Mouse (Mus musculus) heart, adult 8-10 months (tissue): ENCODE results near the gene Plin5. TPM values are rescaled to one million over a fixed set of nuclear protein-coding genes. Genes with fewer than 3 reads are reported as not detected.
"Not testable (repeated sequence)": the region's sequence is repeated elsewhere in the genome, so short reads cannot be mapped to it uniquely, and the experiment has no call there.

Source experiments
- DNase-seq: peaks from one replicate; pipeline ENCODE4 v3.0.0; 2022; ENCODE audit warnings: low spot score
- total RNA-seq, 4 experiments: library from RNA; stranded (reverse); gene quantifications; 2 replicates each; pipeline ENCODE4 v1.2.4; 2022

Plin5 gene
- total RNA-seq, 4 experiments from 2014 or later: 110 to 160 (median 150) TPM

- DNase-seq: peak; percentile 78
These were observed 43.1 kb downstream of the Plin5 start for GRCm38 (mm10) chr17:56074097-56074826.

GRCm38 (mm10) chr17:56072243-56072642 lies 45.2 kb downstream of the Plin5 start:
- no peak for DNase-seq

- DNase-seq: no peak
These were observed 46.3 kb downstream of the Plin5 start for GRCm38 (mm10) chr17:56071126-56071525.

- no peak for DNase-seq
These were observed 48.3 kb downstream of the Plin5 start for GRCm38 (mm10) chr17:56069066-56069465.

- DNase-seq: no peak
These were observed 50.9 kb downstream of the Plin5 start for GRCm38 (mm10) chr17:56066451-56066850.

GRCm38 (mm10) chr17:56065715-56066114 lies 51.7 kb downstream of the Plin5 start:
- not testable (repeated sequence) for DNase-seq

GRCm38 (mm10) chr17:56062081-56062480 lies 55.3 kb downstream of the Plin5 start:
- no peak for DNase-seq

Other genes with a start within 250 kb of the Plin5 start
- gene Zfp119a, start 238.7 kb downstream of the Plin5 start, total RNA-seq: 1 to 10 TPM; 2.9 to 4.0 (median 3.7) TPM
- 1 to 10 TPM; 2.6 to 4.1 (median 3.5) TPM for gene Zfp959, start 225.5 kb downstream of the Plin5 start, total RNA-seq
- 1 to 10 TPM; 2.4 to 3.9 (median 3.1) TPM for gene Zfp119b, start 168.1 kb downstream of the Plin5 start, total RNA-seq
- gene Ebi3, start 165.0 kb downstream of the Plin5 start, total RNA-seq: under 1 TPM; 0.23 to 0.97 (median 0.41) TPM
- 10 to 100 TPM in 1 of 4 experiments, 1 to 10 TPM in 3; 8.2 to 10.3 (median 9.0) TPM for gene Yju2, start 158.5 kb downstream of the Plin5 start, total RNA-seq
- 1 to 10 TPM in 3 of 4 experiments, under 1 TPM in 1; 0.66 to 2.0 (median 1.5) TPM for gene Shd, start 147.1 kb downstream of the Plin5 start, total RNA-seq
- 1 to 10 TPM in 1 of 4 experiments, under 1 TPM in 1, not detected in 2; 0.52 to 1.6 TPM for gene Fsd1, start 131.1 kb downstream of the Plin5 start, total RNA-seq
- 10 to 100 TPM; 11.8 to 17.5 (median 14.4) TPM for gene Stap2, start 112.0 kb downstream of the Plin5 start, total RNA-seq
- 10 to 100 TPM; 78.9 to 90.4 (median 87.1) TPM for gene Mpnd, start 111.9 kb downstream of the Plin5 start, total RNA-seq
- gene Sh3gl1, start 81.0 kb downstream of the Plin5 start, total RNA-seq: 10 to 100 TPM; 12.3 to 14.4 (median 13.3) TPM
- gene Chaf1a, start 77.2 kb downstream of the Plin5 start, total RNA-seq: 1 to 10 TPM in 3 of 4 experiments, under 1 TPM in 1; 0.84 to 1.9 (median 1.4) TPM
- 10 to 100 TPM; 50.4 to 64.4 (median 55.4) TPM for gene Ubxn6, start 42.6 kb downstream of the Plin5 start, total RNA-seq
- 10 to 100 TPM; 30.6 to 41.4 (median 35.2) TPM for gene Hdgfl2, start 38.0 kb downstream of the Plin5 start, total RNA-seq
- gene Plin4, start 7.8 kb downstream of the Plin5 start, total RNA-seq: 100 to 1,000 TPM; 140 to 200 (median 164) TPM
- 10 to 100 TPM; 47.5 to 68.7 (median 60.4) TPM for gene Lrg1, start 4.4 kb upstream of the Plin5 start, total RNA-seq
- gene Sema6b, start 22.7 kb upstream of the Plin5 start, total RNA-seq: 10 to 100 TPM in 1 of 4 experiments, 1 to 10 TPM in 3; 5.4 to 10.4 (median 8.6) TPM
- gene Tnfaip8l1, start 44.9 kb upstream of the Plin5 start, total RNA-seq: 1 to 10 TPM; 1.2 to 2.1 (median 1.4) TPM
- gene Mydgf, start 66.3 kb upstream of the Plin5 start, total RNA-seq: 10 to 100 TPM; 25.5 to 29.8 (median 27.9) TPM
- 10 to 100 TPM; 42.6 to 51.1 (median 46.6) TPM for gene Dpp9, start 101.3 kb upstream of the Plin5 start, total RNA-seq
- 100 to 1,000 TPM; 113 to 131 (median 128) TPM for gene Fem1a, start 139.2 kb upstream of the Plin5 start, total RNA-seq
- 1 to 10 TPM; 6.9 to 9.5 (median 8.1) TPM for gene Ticam1, start 159.2 kb upstream of the Plin5 start, total RNA-seq
- gene Plin3, start 175.3 kb upstream of the Plin5 start, total RNA-seq: 100 to 1,000 TPM; 172 to 233 (median 219) TPM
- gene Arrdc5, start 182.7 kb upstream of the Plin5 start, total RNA-seq: under 1 TPM in 1 of 4 experiments, not detected in 3; 0.41 TPM
- gene Uhrf1, start 185.7 kb upstream of the Plin5 start, total RNA-seq: 1 to 10 TPM; 1.5 to 2.6 (median 2.2) TPM
- gene Kdm4b, start 208.5 kb upstream of the Plin5 start, total RNA-seq: 10 to 100 TPM; 29.0 to 34.4 (median 32.4) TPM